Mouse (Mus musculus) R1 (cell line): ENCODE data around the gene Cacna2d1.

ENCODE experiments used
- DNase-seq: peaks from one replicate; pipeline ENCODE4 v3.0.0-alpha.2; 2018; ENCODE audit warnings: low read depth, low spot score

Cacna2d1 gene

DNA sequence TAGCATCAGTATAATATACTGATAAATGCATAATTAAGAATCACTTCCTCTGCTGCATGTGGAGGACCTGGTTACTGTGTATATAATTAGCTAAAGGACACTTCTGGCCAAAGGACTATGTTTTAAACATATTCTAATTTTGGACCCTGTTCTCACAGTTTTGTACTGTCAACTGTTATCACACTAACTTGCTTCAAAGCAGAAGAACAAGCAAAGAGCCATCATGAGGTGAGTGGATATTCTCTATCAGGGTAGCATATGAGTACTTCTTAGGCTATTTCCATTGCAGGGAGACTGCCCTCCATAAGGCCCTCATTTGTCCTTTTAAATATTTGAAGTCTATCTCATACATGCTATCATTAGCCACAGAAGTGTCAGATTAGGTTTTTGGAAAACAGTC is 480.2 kb downstream of the Cacna2d1 start:
- no peak for DNase-seq

DNA sequence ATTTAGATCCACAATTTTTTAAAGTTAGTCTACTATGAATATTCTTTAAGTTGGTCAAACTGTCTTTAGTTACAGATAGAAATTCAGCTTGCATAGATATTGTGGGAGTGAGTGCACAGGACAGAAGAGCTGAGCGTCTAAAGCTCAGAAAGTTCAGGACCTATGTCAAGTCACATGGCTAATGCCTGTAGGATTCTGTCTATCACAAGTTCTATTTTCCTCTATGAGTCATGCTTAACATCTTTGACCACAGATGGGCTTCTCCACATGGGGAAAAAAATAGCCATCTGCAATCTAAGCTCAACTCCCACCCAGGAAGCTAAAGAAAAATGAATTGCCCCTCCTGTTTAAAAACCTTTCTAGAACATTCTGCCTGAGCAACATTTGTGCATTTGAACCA is 483.5 kb downstream of the Cacna2d1 start:
- no peak for DNase-seq

DNA sequence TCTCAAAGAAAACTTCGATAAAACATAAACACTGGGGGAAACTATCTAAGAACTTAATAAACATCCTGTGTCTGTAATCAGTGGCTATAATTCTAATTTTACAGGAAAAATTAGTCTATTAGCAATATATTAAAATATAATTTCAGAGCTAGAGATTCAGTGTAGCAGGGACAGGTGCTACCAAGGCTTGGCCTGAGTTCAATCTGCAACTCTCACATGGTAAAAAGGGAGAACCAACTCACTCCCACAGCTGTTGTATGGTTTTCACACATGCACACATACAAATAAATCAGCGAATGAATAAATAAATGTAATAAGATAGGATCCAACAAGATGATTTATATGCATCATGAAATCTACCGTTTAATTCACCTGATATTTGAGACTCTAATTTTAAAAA is 484.0 kb downstream of the Cacna2d1 start:
- DNase-seq, result no peak
